Mouse (Mus musculus) A20 (cell line): ENCODE data around the gene Eif4e1b.
"Not testable (repeated sequence)": the region's sequence is repeated elsewhere in the genome, so short reads cannot be mapped to it uniquely, and the experiment has no call there.

Experiments used
- DNase-seq: peaks from one replicate; pipeline ENCODE4 v3.0.0-alpha.2; 2011; ENCODE audit warnings: low read depth, low spot score

The Eif4e1b gene

DNA sequence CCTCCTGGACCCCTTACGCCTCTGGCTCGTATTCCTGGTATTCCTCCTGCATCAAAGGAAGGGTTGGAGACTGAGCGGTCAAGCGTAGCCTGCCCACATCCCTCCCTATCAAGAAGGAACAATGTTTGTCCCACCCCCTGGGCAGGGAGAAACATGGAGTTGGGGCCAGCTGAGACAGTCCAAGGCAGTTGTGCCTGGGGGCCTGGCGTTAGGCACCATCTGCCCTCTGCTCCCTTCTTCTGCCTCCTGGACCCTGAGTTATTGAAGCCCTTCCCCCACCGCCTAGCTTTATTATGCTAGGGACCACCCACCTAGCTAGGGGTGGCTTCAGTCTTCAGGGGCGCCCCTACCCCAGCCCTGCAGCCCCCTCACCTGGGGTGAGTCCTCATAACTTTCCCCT, 24.3 kb upstream of the Eif4e1b start:
- no peak for DNase-seq

DNA sequence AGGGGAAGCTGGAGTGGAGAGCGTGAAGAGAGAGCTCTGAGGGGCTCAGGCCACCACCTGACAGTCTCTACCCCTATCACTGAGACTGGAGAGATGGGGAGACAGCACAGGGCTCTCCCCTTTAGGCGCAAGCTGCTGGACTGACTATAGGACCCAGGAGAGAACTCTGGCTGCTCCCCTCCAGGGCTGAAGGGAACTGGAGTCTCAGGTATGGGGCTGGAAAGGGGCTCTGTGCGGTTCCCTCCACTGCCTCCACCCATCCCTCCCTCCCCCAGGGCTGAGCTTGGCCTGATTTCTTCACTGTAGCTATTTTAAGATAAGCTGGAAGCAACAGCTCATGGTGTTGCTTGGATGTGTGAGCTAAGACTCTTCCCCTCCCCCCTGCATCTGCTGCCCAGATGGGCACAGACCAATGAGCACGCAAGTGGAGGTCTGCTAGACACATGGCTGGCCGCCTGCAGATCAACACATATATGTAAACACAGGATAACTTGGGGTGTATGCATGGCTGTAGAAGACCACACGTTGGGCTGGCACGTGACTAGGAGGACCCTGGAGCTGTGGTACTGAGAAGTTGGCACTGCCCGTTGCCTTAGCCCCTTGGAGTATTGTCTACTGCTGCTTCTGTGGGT, 23.5 kb upstream of the Eif4e1b start:
- DNase-seq, result no peak

DNA sequence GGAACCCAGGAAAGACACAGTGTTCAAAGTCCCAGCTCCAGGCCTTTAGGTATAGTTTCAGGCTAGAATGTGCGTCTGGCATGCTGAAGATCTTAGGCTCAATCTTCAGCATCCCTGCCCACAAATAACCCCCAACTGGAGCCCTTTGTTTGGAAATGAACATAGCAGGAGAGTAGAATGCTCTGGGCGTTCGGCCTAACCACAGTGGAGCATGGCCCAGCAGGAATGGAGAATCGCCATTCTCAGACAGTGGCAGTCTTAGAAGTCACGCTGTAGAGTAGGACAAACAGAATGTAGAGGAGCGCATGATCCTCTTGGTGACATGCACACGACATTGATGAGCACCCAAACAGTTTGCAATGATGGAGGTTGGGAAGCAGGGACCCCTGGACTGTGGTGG, 22.9 kb upstream of the Eif4e1b start:
- no peak for DNase-seq

DNA sequence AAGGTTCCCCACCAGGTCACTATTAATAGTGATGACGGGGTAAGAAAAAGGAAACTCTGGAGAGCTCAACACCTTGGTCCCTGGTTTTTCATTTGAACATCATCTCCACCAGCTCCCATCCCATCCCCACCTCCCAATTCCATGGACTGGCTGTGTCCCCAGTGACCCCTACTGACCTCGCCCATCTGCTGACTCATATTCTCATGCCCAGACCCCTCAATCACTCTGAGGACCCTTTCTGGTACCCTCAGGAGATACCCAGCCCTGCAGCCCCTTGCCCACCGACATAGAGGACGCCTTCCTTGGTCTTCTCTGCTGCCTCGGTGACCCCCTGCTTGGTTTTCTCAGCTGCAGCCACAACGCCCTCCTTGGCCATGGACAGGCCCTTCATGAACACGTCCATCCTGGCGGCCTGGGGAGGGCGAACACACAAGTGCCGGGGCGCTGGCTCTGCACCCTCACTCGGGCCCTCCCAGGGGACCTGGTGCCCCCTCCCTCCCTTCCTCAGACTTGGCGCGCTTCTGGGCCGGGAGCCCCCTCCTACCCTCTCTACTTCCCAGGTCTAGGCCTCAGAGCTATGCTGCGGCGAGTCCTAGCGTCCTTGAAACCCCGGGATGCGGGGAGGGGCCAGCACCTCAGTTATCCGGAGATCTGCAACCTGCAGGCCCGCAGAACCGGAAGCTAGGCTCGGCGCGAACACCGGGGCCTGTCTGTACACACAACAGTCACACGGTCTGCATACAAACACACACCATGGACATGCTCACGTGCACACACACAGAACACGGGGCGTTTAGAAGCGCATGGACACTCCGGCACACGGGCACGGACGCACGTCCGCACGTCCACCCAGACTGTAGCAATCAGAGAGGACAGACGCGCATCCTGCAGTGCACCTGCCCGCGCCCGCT, 18.3 kb upstream of the Eif4e1b start:
- DNase-seq, result peak; percentile 27

DNA sequence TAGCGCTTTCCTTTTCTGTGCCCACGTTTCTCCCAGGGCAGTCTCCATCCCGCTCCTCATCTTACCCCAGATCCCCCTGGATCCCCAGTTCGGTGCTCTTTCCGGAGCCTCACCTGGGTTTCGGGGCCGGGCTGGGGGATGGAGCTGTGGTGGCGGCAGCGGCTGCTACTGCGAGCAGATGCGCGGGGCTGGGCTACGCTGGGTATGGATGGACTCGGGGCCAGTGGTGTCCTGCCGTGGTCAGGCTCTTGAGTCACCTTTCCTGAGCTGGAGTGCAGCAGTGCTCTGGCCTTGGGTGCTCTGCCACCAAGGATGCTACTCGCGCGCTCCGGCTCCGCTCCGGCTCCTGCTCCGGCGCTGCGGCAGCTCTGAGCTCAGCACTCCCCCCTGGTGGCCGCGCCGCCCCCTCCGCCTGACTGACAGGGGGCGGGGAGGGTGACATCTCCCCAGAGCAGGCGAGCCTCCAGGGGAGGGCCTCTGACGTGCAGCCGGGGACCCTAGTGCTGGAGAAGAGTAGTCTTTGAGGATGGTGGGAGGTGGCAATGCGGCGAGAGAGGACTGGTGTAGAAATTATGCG, 17.5 kb upstream of the Eif4e1b start, which contains the start of gene Sncb:
Gene Sncb (minus strand): TSS at position 404 of the 577 bp plus-strand sequence.
- DNase-seq, result peak; percentile 70

DNA sequence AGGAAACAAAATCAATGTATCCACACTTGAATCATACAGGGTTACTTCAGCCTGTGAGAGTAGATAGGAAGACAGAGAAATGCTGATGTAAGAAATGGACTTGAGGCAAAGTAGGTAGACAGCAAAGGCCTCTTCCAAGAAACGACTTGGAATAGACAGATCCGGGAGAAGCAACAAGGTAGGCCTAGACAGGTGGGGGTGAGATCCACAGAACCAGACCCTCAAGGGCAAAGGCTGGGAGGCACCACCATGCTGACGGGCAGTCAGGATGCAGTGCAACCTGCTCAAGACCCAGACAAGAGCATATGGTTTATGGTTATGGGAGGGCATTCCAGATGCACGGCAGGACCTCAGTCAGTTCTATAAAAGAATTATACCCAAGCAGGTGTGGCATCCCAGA, 16.8 kb upstream of the Eif4e1b start:
- no peak for DNase-seq

DNA sequence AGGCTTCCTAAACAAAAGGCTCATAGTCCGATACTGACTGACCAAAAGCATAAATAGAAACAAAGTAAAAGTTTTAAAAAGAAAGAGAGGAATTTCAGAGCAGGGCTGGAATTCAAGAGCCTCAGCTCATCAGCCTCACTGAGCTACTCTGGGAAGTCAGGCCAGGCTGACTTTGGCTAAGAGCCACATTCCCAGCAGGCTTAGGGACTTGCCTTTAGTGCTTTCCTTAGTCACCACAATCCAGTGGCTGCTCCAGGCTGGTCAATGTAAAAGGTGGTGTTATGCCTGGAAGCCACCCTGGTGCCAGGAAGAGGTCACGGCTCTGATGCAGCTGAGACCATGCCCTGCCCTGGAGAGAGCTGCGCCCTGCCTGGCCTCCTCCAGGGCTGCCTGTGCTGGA, 3.2 kb upstream of the Eif4e1b start:
- no peak for DNase-seq

DNA sequence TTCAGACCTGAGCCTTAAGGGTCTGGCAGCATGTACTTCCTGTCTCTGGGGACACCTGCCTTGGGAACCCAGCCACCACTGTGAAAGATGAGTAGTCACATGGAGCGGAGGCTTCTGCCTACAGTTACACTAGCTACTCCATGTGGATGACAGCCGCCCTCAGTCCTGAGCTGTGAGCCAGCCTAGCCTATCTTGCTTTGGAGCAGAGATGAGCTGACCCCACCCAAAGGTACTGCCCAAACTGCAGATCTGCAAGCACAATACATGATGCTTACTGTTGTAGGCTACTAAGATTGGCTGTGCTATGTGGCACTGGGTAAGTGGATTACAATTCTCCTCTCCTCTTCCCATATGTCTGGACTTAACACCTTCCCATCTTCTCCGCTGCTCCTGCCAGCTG, 2.7 kb upstream of the Eif4e1b start:
- no peak for DNase-seq

DNA sequence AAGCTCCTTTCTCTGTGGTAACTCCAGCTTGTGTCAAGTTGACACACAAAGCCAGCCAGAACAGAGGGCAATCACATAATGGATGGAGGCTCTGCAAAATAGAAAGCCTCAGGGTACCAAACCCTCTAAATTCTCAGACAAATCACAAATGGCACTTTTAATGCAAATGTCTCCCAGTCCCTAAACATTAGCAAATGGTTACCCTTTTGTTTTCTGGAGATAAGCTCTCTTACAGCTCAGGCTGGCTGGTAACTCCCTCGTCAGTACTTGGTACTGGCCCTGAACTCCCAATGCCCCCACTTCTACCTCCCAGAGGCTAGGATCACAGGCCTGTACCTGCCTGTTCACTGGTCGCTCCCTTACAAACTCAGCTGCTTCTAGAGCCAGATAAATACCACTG, 563 bp upstream of the Eif4e1b start:
- no peak for DNase-seq

DNA sequence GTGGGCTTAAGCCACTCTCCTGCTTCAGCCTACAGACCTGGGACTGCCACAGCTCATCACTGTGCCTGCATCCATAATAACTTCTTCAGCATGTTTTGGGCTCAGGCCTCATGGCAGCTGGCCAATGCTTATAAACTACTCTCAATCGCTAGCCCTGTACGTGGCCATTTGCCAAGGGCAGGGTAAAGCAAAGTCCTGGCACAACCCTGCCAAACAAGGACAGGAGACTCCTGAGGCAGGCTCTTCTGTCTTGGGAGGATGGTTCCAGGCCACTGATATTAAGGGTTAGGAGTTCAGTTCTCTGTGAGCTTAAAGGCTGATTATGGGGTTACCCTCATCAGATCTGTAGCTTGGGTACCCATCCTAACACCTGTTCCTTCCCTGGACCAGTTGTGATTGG, 3.8 kb downstream of the Eif4e1b start:
- DNase-seq, result not testable (repeated sequence)

DNA sequence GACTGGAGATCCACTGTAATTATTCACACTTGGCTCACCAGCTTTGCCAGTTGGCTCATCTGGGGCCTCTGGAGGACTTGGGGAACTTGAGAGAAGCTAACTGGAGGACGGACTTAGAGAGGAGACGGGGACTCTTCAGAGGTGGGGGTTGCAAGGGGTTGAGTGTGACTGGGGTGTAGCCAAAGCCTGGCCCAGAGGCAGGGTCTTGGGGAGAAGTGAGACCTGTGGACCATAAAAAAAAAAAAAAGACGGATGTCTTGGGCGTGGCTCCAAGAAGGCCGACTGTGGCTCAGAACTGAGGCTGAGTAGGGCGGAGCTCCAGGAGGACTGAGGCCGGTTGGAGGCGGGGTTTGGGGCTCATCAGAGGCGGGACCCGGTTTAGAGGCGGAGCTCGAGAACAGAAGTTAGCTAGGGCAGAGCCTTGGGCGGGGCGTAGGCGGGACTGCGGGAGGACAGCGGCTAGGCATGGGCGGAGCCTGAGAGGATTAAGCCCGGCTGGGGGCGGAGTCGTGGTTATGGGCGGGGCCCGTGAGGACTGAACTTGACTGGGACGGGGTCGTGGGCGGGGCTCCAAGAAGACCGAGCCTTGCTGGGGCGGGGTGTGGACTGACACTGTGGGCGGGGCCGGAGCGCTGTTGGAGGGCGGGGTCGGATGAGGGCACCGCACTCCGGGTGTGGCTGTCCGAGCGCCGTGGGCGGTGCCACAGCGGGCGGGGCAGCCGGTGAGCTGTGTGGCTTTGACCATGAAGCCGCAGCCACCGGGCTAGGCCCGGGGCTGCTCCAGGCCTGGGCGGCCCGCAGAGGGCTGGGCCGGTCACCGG, 5.2 kb downstream of the Eif4e1b start, which contains the start of gene Tspan17:
Gene Tspan17 (plus strand): TSS at position 638 of the 821 bp plus-strand sequence.
- DNase-seq, result peak; percentile 100

DNA sequence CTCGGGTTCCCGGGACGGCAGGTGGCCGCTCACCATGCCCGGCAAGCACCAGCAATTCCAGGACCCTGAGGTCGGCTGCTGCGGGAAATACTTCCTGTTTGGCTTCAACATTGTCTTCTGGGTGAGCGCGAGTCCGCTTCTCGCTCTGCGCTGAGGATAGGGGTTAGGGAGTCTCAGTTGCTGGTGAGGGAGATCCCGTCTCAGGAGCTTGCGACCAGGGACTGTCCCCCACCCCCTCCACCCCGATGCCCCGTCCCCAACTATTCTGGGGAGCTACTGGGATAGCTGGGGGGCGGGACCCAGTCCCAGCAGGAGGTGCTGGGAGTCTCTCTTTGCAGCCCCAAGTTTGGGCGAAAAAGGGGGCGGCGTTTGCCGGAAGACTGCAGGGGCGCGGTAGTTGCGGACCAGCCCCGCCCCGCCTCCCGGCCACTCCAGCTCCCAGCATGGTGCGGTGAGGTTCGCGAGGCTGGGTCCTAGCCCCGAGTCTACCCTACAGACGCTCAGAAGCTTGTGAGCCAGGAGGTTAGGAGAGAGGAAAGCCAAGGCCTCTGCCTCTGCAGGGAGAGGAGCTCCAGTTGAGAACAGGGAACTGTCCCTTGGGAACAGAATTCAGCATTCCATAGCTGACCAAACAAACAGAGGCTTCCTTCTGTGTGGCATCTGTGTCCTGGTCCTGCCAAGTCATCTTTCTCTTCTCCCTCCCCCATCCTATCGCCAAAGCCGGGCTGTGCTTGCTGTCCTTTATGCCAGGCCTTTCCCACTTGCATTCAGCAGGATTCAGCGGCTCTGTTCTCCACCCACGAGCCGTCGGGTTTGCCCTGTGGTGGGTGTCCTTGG, 6.0 kb downstream of the Eif4e1b start:
- DNase-seq, result no peak

DNA sequence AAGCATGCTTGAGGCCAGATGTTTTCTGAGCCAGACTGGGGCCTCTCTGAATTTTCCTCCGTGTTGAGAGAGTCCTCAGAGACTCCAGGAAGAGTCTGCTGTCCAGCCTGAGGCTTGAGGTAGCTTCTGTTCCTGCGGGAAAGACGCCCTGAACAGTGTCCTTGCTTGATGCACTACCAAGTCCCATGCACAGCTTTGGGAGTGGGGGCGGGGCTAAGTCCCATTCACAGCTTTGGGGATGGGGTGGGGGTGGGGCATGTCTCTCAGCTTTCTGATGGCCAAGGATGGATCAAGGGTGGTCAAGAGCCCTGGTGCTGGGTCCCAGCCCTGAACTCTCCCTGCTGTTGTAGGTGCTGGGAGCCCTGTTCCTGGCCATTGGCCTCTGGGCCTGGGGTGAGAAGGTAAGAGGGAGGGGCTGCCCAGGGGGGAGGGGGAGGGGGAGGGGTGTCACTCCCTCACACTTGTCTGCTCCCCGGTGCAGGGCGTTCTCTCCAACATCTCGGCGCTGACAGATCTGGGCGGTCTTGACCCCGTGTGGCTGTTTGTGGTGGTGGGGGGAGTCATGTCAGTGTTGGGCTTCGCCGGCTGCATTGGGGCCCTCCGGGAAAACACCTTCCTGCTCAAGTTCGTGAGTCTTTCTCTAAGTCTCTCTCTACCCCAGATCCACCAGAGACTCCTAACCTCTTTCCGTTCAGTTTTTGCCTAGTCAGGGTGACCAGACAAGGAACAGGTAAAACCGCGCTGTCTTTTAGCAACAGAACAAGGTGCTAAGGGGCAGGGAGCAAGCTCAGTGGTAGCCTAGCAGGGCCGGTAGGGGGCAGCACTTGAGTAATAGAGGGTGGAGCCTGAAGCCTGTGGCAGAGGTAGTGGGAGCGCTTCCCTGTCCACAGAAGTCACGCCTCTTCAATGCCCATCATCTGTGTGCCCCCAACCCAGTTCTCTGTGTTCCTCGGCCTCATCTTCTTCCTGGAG, 8.7 kb downstream of the Eif4e1b start:
- DNase-seq, result peak; percentile 55

DNA sequence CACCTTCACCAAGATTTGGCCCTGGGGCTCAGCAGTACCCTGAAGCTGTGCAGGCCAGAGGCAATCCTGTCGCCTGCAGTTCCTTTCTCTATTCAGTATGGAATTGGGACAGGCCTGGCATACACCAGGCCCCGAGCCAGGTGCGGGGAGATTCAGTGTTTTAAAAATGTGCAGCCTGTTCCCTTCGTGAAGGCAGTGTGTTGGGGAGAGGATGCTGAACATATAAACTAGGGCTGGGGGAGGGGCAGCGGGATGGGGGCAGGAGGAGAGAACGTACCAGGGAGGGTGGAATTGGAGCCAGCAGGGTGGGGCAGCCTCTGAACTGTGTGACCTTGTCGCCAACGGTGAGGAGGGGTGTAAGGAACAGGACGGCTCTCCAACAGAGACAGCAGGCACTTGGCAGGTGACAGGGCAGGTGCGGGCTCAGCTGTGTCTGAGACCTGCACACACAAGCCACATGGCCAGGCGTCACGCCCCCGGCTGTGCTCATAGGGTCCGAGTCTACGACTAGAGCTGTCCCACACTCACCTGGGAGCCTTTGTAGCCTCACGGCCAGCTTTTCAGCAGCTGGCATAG, 10.3 kb downstream of the Eif4e1b start:
- no peak for DNase-seq

DNA sequence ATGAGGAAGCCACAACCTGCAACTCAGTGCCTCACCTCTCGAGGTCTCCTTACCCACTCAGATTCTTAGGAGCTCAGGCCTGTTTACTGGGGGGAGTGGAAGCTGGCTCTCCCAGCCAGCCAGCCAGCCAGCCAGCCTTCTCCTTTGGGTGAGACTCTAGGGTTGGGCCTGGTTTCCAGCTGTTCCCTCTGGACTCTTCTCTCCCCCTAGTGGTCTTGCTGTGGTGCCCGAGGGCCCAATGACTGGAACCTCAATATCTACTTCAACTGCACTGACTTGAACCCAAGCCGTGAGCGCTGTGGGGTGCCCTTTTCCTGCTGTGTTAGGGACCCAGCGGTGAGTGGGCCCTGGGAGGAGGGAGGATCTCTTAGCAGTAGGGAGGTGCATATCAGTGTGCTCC, 11.0 kb downstream of the Eif4e1b start:
- no peak for DNase-seq

DNA sequence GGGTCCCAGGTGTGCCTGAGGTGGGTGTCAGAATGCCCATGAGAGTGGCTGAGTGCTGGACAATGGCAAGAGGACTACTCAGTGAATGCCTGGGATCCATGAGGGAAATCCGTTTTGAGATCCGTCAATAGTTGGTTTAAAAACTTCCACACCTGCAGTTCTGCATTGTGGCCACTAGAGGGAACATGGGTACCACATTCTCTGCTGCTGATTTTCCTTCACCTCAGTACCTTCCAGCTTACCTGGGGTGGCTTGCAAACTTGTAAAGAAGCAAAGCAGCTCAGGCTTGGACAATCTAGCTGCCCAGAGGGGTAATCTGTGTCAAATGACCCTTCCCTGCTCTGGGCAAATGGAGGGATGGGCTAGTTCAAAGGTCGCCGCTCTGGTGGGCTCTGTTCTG, 13.6 kb downstream of the Eif4e1b start:
- peak; percentile 48 for DNase-seq

DNA sequence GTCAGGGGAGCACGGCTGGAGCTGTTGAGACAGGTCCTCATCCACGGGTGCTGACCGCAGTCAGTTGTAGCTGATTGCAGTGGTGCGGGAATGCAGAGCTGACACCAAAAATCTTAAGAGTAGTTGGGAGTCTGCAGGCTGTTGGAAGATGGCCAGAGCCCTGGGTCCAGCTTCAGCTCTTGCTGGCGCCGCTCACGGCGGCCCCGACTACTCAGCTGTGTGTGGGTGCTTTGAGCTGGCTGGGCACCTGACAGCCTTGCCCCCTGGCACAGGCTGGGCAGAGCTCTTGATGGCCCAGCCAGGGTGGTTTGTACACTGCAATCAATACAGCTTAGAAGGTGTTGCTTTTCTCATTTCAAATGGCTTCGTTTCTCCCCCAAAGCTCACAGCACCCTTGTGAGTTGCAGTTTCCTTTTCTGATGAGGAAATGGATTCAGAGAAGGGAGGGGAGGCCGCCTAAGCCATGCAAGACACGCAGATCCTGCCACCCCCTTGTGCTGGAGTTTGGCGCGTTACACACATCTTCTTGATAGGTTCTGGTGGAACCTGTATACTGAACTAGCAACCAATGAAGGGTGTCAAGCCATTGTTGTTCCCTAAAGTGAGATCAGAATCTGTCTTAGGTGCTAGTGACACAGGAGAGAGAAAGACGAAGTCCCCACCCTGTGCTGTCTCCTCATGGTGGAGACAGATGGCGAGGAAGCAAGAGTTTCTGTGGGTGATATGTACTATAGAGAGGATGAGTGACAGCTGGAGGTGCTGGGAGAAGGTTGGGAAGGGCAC, 14.3 kb downstream of the Eif4e1b start:
- DNase-seq, result no peak

DNA sequence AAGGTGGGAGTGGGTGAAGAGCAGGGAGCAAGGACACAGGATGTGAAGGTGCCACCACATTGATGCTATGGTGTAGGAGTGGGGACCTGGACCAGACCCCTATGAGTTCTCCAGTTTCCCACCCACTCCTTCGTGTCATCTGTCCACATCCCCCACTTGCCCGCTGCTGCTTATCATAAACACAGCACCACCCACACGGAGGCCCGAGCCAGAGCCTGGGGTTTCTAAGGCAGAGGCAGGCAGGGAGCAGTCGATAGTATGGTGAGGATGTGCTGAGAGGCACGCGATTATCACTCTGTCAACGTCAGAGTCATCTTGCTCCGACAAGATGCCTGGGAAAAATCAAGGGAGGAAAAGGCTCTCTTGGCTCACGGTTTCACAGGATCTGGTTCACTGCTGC, 14.9 kb downstream of the Eif4e1b start:
- no peak for DNase-seq
